Mouse (Mus musculus): ENCODE data around the gene Robo3. TPM values are rescaled to one million over a fixed set of nuclear protein-coding genes. Genes with fewer than 3 reads are reported as not detected.

Robo3 gene
- total RNA-seq, 2 experiments from 2014 or later: not detected

DNA sequence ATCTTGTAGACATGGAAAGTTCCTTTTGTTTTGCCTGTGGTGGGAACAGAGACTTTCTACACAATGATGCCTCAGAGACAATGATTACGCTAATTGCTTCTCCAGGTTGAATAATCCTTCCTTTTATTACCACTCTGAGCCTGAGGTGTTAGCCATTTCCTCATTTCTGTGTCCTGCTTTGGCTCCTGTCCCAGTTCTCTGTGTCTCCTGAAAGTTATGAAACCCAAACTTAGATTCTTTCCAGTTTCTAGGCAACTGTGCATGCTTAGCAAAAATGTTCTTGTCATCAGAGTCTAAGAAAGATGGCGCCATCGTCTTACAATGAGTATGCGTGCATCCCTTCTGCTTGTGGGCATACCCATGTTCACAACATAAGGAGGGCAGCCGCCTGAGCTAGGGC lies 57.3 kb downstream of the Robo3 start:
- no peak for ATAC-seq (ENCODE audit: poor library complexity, severe bottlenecking)

GRCm38 (mm10) chr9:37371232-37371801 lies 61.7 kb downstream of the Robo3 start:
- no peak for ATAC-seq (ENCODE audit: poor library complexity, severe bottlenecking)

DNA sequence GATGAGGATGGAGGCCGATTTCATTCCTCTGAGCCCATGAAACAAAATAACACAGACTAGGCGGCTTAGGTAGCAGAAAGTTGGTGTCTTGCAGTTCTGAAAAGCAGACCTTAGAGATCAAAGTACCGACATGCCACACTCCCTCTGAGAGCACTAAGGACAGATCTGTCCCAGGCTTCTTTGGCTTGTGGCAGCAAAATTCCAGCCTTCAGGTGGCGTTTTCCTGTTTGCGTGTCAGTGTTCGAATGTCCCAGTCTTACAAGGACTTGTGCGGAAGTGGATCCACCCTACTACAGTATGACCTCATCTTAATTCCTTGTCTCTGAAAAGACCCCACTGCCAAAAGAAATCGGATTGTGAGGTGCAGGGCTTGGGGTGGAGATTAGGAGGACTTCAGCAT lies 64.2 kb downstream of the Robo3 start:
- ATAC-seq (ENCODE audit: poor library complexity, severe bottlenecking): no peak

GRCm38 (mm10) chr9:37368081-37368830 lies 64.8 kb downstream of the Robo3 start:
- ATAC-seq (ENCODE audit: poor library complexity, severe bottlenecking): no peak

DNA sequence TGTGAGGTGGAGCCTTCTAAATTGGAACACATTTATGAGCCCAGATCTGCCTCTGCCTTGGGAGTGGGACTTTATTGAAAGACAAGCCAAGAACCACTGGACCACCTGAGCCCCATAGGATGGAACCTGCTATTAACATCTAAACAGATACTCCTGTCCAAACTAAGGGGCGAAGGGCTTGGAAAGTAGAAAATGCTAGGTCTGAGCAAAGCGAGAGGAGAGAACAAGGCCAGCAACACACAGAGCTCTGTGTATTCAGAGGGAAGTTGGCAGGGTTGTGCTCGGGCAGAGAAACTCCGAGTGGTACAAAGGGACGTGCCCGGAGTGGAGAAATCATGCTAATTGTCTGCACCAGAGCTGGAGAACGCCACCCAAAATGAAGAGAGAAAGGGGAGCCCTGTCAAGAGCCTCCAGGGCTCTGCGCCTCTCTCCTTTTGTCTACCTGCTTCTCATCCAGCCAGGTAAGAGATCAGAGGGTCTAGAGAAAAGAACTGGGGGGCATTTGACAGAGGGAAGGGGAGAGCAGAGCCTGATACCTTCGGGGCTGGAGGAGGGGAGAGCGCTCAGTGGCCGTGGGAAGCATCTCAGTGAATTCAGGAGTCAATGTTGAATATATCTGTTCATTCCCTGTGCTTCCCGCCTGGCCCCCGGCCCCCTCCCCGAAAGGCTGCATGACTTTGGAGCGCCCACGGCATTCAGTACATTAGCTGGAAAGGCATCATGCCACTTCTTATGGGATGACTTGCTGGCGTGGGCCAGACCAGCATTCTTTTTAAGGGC lies 65.6 kb downstream of the Robo3 start, which contains the start of gene Hepacam:
Gene Hepacam (plus strand): TSS at position 51 of the 780 bp plus-strand sequence.
- ATAC-seq (ENCODE audit: poor library complexity, severe bottlenecking): no peak

DNA sequence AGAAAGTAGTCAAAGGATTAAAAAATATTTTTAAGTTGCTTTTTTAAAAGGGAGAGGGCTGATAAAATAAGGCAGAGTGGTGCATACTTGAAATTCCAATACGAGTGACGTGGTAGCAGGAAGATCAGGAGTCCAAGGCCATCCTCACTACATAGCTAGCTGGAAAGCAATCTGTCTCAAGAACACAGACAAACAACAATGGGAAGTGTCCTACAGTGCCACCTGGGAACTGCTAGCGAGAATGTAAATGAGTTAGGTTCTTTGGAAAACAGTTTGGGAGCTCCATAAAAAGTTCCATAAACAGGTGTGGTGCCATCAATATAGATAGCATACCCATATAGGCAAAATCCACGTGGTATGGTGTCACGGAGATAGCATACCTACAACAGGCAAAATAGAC lies 67.3 kb downstream of the Robo3 start:
- no peak for ATAC-seq (ENCODE audit: poor library complexity, severe bottlenecking)

Other genes with a start within 250 kb of the Robo3 start
- gene Tmem218, start 225.0 kb downstream of the Robo3 start, total RNA-seq (2015): 2.5 and 2.8 TPM in 2 replicates
- 0.98 and 1.3 TPM in 2 replicates for gene Tmem218, start 225.0 kb downstream of the Robo3 start, total RNA-seq (2017)
- gene Slc37a2, start 177.5 kb downstream of the Robo3 start, total RNA-seq (2015): 2.0 and 2.1 TPM in 2 replicates
- gene Slc37a2, start 177.5 kb downstream of the Robo3 start, total RNA-seq (2017): 3.1 and 3.8 TPM in 2 replicates
- 6.0 and 9.2 TPM in 2 replicates for gene Ccdc15, start 84.8 kb downstream of the Robo3 start, total RNA-seq (2015)
- gene Ccdc15, start 84.8 kb downstream of the Robo3 start, total RNA-seq (2017): 6.7 and 8.3 TPM in 2 replicates
- not detected in 2 replicates for gene Hepacam, start 65.9 kb downstream of the Robo3 start, total RNA-seq (2015)
- not detected in 2 replicates for gene Hepacam, start 65.9 kb downstream of the Robo3 start, total RNA-seq (2017)
- gene Robo4, start 31.3 kb downstream of the Robo3 start, total RNA-seq (2015): not detected in 2 replicates
- gene Robo4, start 31.3 kb downstream of the Robo3 start, total RNA-seq (2017): not detected in 2 replicates
- gene Msantd2, start 56.1 kb upstream of the Robo3 start, total RNA-seq (2015): 15.1 and 18.4 TPM in 2 replicates
- gene Msantd2, start 56.1 kb upstream of the Robo3 start, total RNA-seq (2017): 24.4 and 26.4 TPM in 2 replicates
- gene Esam, start 94.8 kb upstream of the Robo3 start, total RNA-seq (2015): 0.27 and 0.36 TPM in 2 replicates
- not detected in 2 replicates for gene Esam, start 94.8 kb upstream of the Robo3 start, total RNA-seq (2017)
- gene Vsig2, start 106.0 kb upstream of the Robo3 start, total RNA-seq (2015): not detected in 2 replicates
- not detected in 2 replicates for gene Vsig2, start 106.0 kb upstream of the Robo3 start, total RNA-seq (2017)
- 0.25 and 1.4 TPM in 2 replicates for gene Nrgn, start 119.7 kb upstream of the Robo3 start, total RNA-seq (2015)
- gene Nrgn, start 119.7 kb upstream of the Robo3 start, total RNA-seq (2017): not detected in 2 replicates
- 10.2 and 10.9 TPM in 2 replicates for gene Siae, start 122.5 kb upstream of the Robo3 start, total RNA-seq (2015)
- gene Siae, start 122.5 kb upstream of the Robo3 start, total RNA-seq (2017): 9.1 and 9.8 TPM in 2 replicates
- gene Spa17, start 180.5 kb upstream of the Robo3 start, total RNA-seq (2015): 2.3 and 2.7 TPM in 2 replicates
- 3.6 TPM in 1 of 2 replicates, not detected in the other for gene Spa17, start 180.5 kb upstream of the Robo3 start, total RNA-seq (2017)
- gene Tbrg1, start 224.1 kb upstream of the Robo3 start, total RNA-seq (2015): 10.7 and 14.9 TPM in 2 replicates
- gene Tbrg1, start 224.1 kb upstream of the Robo3 start, total RNA-seq (2017): 12.8 and 18.6 TPM in 2 replicates
- not detected in 2 replicates for gene Panx3, start 236.0 kb upstream of the Robo3 start, total RNA-seq (2015)
- not detected in 2 replicates for gene Panx3, start 236.0 kb upstream of the Robo3 start, total RNA-seq (2017)